Mouse (Mus musculus) erythroblast, embryonic 14.5 days (primary cell): ENCODE data around the gene Kng1.
"Not testable (repeated sequence)": the region's sequence is repeated elsewhere in the genome, so short reads cannot be mapped to it uniquely, and the experiment has no call there.

Experiments
- GATA1 ChIP-seq: IDR thresholded peaks from 2 replicates; pipeline ENCODE4 v1.6.1; 2012; ENCODE audit warnings: low read length, inconsistent platforms, mixed read lengths
- TAL1 ChIP-seq: IDR thresholded peaks from 3 replicates; pipeline ENCODE4 v1.6.1; 2012; ENCODE audit warnings: low read length, inconsistent platforms, mixed read lengths

- not testable (repeated sequence) for TF ChIP-seq TAL1, GATA1
Observed at GRCm38 (mm10) chr16:23028966-23029600, 28.6 kb upstream of the Kng1 start, which contains the start of gene Kng2.
